Mouse (Mus musculus) left cerebral cortex, adult 8-10 months (tissue): ENCODE measurements around the gene Emp1. TPM values are rescaled to one million over a fixed set of nuclear protein-coding genes. Genes with fewer than 3 reads are reported as not detected.

Experiments
- DNase-seq, 2 experiments: peaks; one replicate each; pipeline ENCODE4 v3.0.0; 2022; ENCODE audit warnings: low spot score in 2 of 2
- total RNA-seq, 4 experiments: library from RNA; stranded (reverse); gene quantifications; 2 replicates each; pipeline ENCODE4 v1.2.4; 2022

Emp1 gene
- total RNA-seq, 4 experiments from 2014 or later, result 1.6 to 1.9 (median 1.7) TPM

GRCm38 (mm10) chr6:135407323-135407722, 45.0 kb downstream of the Emp1 start:
- DNase-seq, result no peak

GRCm38 (mm10) chr6:135411712-135412319, 49.5 kb downstream of the Emp1 start:
- no peak for DNase-seq

GRCm38 (mm10) chr6:135412649-135413048, 50.3 kb downstream of the Emp1 start:
- no peak for DNase-seq

- peak in 1 of 2 experiments; percentile 70 for DNase-seq
These were observed 55.1 kb downstream of the Emp1 start for GRCm38 (mm10) chr6:135417459-135417858.

GRCm38 (mm10) chr6:135418223-135418824, 56.0 kb downstream of the Emp1 start:
- DNase-seq, result no peak

GRCm38 (mm10) chr6:135428246-135428645, 65.9 kb downstream of the Emp1 start:
- no peak for DNase-seq

GRCm38 (mm10) chr6:135429268-135429909, 67.0 kb downstream of the Emp1 start:
- no peak for DNase-seq

GRCm38 (mm10) chr6:135430441-135430970, 68.2 kb downstream of the Emp1 start:
- DNase-seq, result no peak

Other genes starting within 250 kb of the Emp1 start
- under 1 TPM in 1 of 4 experiments, not detected in 3; 0.28 TPM for gene Gprc5d, start 244.3 kb upstream of the Emp1 start, total RNA-seq
- gene Fam234b, start 164.6 kb upstream of the Emp1 start, total RNA-seq, result 100 to 1,000 TPM; 149 to 164 (median 160) TPM
- gene Hebp1, start 164.5 kb upstream of the Emp1 start, total RNA-seq, result 10 to 100 TPM; 48.6 to 60.9 (median 56.7) TPM
- gene Gsg1, start 108.2 kb upstream of the Emp1 start, total RNA-seq, result not detected
- under 1 TPM in 1 of 4 experiments, not detected in 3; 0.48 TPM for gene Pbp2, start 52.1 kb upstream of the Emp1 start, total RNA-seq